Mouse (Mus musculus): ENCODE results near the gene Gpr132.
"Not testable (repeated sequence)": the region's sequence is repeated elsewhere in the genome, so short reads cannot be mapped to it uniquely, and the experiment has no call there.

Gpr132 gene

GRCm38 (mm10) chr12:112850344-112850743 lies 17.7 kb downstream of the Gpr132 start:
- no peak for DNase-seq

GRCm38 (mm10) chr12:112849235-112850022 lies 18.6 kb downstream of the Gpr132 start:
- DNase-seq, result no peak

- no peak for DNase-seq
These were observed 20.1 kb downstream of the Gpr132 start for GRCm38 (mm10) chr12:112847880-112848279.

GRCm38 (mm10) chr12:112843803-112844202 lies 24.2 kb downstream of the Gpr132 start:
- DNase-seq, result peak; percentile 74

- not testable (repeated sequence) for DNase-seq
These were observed 25.9 kb downstream of the Gpr132 start for GRCm38 (mm10) chr12:112842128-112842527.

GRCm38 (mm10) chr12:112841338-112841892 lies 26.6 kb downstream of the Gpr132 start:
- not testable (repeated sequence) for DNase-seq

GRCm38 (mm10) chr12:112840209-112841086 lies 27.6 kb downstream of the Gpr132 start:
- no peak for DNase-seq

- DNase-seq, result no peak
These were observed 33.0 kb downstream of the Gpr132 start for GRCm38 (mm10) chr12:112835046-112835445.

- DNase-seq, result no peak
These were observed 34.5 kb downstream of the Gpr132 start for GRCm38 (mm10) chr12:112833527-112833926.

GRCm38 (mm10) chr12:112832411-112832810 lies 35.6 kb downstream of the Gpr132 start:
- DNase-seq, result no peak

- no peak for DNase-seq
These were observed 37.5 kb downstream of the Gpr132 start for GRCm38 (mm10) chr12:112830570-112830969.

- DNase-seq, result no peak
These were observed 37.9 kb downstream of the Gpr132 start for GRCm38 (mm10) chr12:112830141-112830540.

GRCm38 (mm10) chr12:112829244-112829864 lies 38.7 kb downstream of the Gpr132 start, which contains the start of gene Cdca4:
Gene Cdca4 (minus strand): TSS chr12:112829423.
- DNase-seq, result peak; percentile 97

- peak; percentile 80 for DNase-seq
These were observed 39.4 kb downstream of the Gpr132 start for GRCm38 (mm10) chr12:112828501-112829243.

GRCm38 (mm10) chr12:112825901-112826300 lies 42.1 kb downstream of the Gpr132 start:
- no peak for DNase-seq

GRCm38 (mm10) chr12:112823221-112823620 lies 44.8 kb downstream of the Gpr132 start:
- no peak for DNase-seq

- no peak for DNase-seq
These were observed 45.4 kb downstream of the Gpr132 start for GRCm38 (mm10) chr12:112822676-112823075.

GRCm38 (mm10) chr12:112821974-112822373 lies 46.1 kb downstream of the Gpr132 start:
- DNase-seq, result no peak

- DNase-seq, result no peak
These were observed 46.8 kb downstream of the Gpr132 start for GRCm38 (mm10) chr12:112821216-112821615.

- no peak for DNase-seq
These were observed 47.5 kb downstream of the Gpr132 start for GRCm38 (mm10) chr12:112820401-112820999.

- no peak for DNase-seq
These were observed 48.9 kb downstream of the Gpr132 start for GRCm38 (mm10) chr12:112819057-112819662.
